Mouse (Mus musculus): ENCODE measurements around the gene Map2k2. TPM values are rescaled to one million over a fixed set of nuclear protein-coding genes. Genes with fewer than 3 reads are reported as not detected.
"Not testable (repeated sequence)": the region's sequence is repeated elsewhere in the genome, so short reads cannot be mapped to it uniquely, and the experiment has no call there.

Gene Map2k2
- 189 and 202 TPM in 2 replicates for polyA plus RNA-seq (2012; rRNA removed)

- peak; percentile 91 to 97 for DNase-seq (ENCODE audit: extremely low spot score in 1 of 2, low spot score in 1 of 2)
Measured at GRCm38 (mm10) chr10:81105565-81106112, at the start of gene Map2k2. TSS of gene Map2k2 (plus strand) at chr10:81105915.

- no peak for DNase-seq (ENCODE audit: extremely low spot score in 1 of 2, low spot score in 1 of 2)
Measured at GRCm38 (mm10) chr10:81057406-81058130, 48.1 kb upstream of the Map2k2 start.

GRCm38 (mm10) chr10:81058896-81059295 lies 46.8 kb upstream of the Map2k2 start:
- DNase-seq (ENCODE audit: extremely low spot score in 1 of 2, low spot score in 1 of 2): no peak

- DNase-seq (ENCODE audit: extremely low spot score in 1 of 2, low spot score in 1 of 2): peak; percentile 100
Measured at GRCm38 (mm10) chr10:81059603-81060543, 45.8 kb upstream of the Map2k2 start, which contains the start of gene Sgta. TSS of gene Sgta (minus strand) at chr10:81060181.

GRCm38 (mm10) chr10:81062710-81063109 lies 43.0 kb upstream of the Map2k2 start:
- no peak for DNase-seq (ENCODE audit: extremely low spot score in 1 of 2, low spot score in 1 of 2)

GRCm38 (mm10) chr10:81064519-81064918 lies 41.2 kb upstream of the Map2k2 start:
- DNase-seq (ENCODE audit: extremely low spot score in 1 of 2, low spot score in 1 of 2): not testable (repeated sequence)

GRCm38 (mm10) chr10:81068706-81069105 lies 37.0 kb upstream of the Map2k2 start:
- DNase-seq (ENCODE audit: extremely low spot score in 1 of 2, low spot score in 1 of 2): no peak

- peak; percentile 97 to 98 for DNase-seq (ENCODE audit: extremely low spot score in 1 of 2, low spot score in 1 of 2)
Measured at GRCm38 (mm10) chr10:81069836-81070235, 35.9 kb upstream of the Map2k2 start, which contains the start of gene Thop1. TSS of gene Thop1 (plus strand) at chr10:81070035.

GRCm38 (mm10) chr10:81072290-81072689 lies 33.4 kb upstream of the Map2k2 start:
- DNase-seq (ENCODE audit: extremely low spot score in 1 of 2, low spot score in 1 of 2): no peak

- no peak for DNase-seq (ENCODE audit: extremely low spot score in 1 of 2, low spot score in 1 of 2)
Measured at GRCm38 (mm10) chr10:81073464-81073863, 32.3 kb upstream of the Map2k2 start.

GRCm38 (mm10) chr10:81075734-81076133 lies 30.0 kb upstream of the Map2k2 start:
- no peak for DNase-seq (ENCODE audit: extremely low spot score in 1 of 2, low spot score in 1 of 2)

- no peak for DNase-seq (ENCODE audit: extremely low spot score in 1 of 2, low spot score in 1 of 2)
Measured at GRCm38 (mm10) chr10:81076356-81076755, 29.4 kb upstream of the Map2k2 start.

GRCm38 (mm10) chr10:81077916-81078315 lies 27.8 kb upstream of the Map2k2 start:
- no peak for DNase-seq (ENCODE audit: extremely low spot score in 1 of 2, low spot score in 1 of 2)

GRCm38 (mm10) chr10:81080008-81080655 lies 25.6 kb upstream of the Map2k2 start:
- no peak for DNase-seq (ENCODE audit: extremely low spot score in 1 of 2, low spot score in 1 of 2)

GRCm38 (mm10) chr10:81082168-81082960 lies 23.4 kb upstream of the Map2k2 start:
- peak; percentile 38 to 86 for DNase-seq (ENCODE audit: extremely low spot score in 1 of 2, low spot score in 1 of 2)

- no peak for DNase-seq (ENCODE audit: extremely low spot score in 1 of 2, low spot score in 1 of 2)
Measured at GRCm38 (mm10) chr10:81087021-81087420, 18.7 kb upstream of the Map2k2 start.

- DNase-seq (ENCODE audit: extremely low spot score in 1 of 2, low spot score in 1 of 2): no peak
Measured at GRCm38 (mm10) chr10:81089216-81089615, 16.5 kb upstream of the Map2k2 start.

- no peak for DNase-seq (ENCODE audit: extremely low spot score in 1 of 2, low spot score in 1 of 2)
Measured at GRCm38 (mm10) chr10:81090621-81091020, 15.1 kb upstream of the Map2k2 start.

- DNase-seq (ENCODE audit: extremely low spot score in 1 of 2, low spot score in 1 of 2): no peak
Measured at GRCm38 (mm10) chr10:81092465-81093250, 13.1 kb upstream of the Map2k2 start.
